Mouse (Mus musculus): ENCODE results near the gene Rgs9. TPM values are rescaled to one million over a fixed set of nuclear protein-coding genes. Genes with fewer than 3 reads are reported as not detected.

Gene Rgs9
- polyA plus RNA-seq, 1 experiment from 2014 or later, result 0.03 TPM

DNA sequence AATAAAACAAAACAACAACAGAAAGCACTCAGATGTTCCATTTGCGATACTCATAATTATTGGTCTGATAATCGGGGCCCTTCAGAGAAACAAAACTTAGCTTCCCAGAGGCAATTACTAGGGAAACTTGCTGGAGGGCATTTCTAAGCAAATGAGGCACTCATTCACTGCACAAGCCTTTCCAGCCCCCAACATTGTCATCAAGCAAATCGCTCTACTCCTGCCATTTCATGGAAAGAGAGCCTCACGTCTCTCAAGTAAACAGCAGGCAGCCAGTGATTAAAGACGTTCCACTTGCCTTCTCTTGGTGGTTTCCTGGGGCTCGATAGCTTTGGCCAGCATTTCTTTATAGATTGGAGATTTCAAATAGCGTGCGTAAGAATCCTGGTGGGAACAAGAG is 60.1 kb downstream of the Rgs9 start:
- Histone ChIP-seq H3K4me1 (replicated peaks) (no peaks in the 10 kb centered on the region), H3K27ac (replicated peaks) (no peak overlapping the region), H3K36me3 (replicated peaks) (no peaks in the 10 kb centered on the region), H3K9me3 (replicated peaks) (no peaks in the 10 kb centered on the region), H3K9ac (no peak overlapping the region), H3K4me2 (no peak overlapping the region), H3K4me3 (replicated peaks) (no peak overlapping the region), H3K27me3 (no peaks in the 10 kb centered on the region)
- 50% methylated on average over 8 of the region's 8 CpGs for WGBS (ENCODE audit: insufficient replicate concordance)
- no peak for ATAC-seq (ENCODE audit: insufficient read depth)

DNA sequence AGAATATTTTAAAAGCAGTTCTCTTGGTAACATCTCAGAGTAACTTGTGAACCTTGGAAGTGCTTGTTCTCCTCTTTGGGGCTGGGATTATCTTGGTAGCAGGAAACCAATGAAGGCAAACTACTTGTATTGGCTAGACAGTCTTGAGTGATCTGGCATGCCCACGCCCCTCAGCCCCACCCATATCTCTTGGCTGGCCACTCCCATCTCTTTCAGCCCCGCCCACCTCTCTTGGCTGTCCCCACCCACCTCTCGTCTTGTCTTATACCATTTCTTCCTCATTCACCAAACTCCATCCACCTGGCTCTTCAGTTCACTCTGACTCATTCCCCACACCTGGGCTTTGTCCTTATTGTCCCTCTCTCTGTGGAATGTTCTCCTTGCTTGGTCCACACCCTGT is 64.3 kb downstream of the Rgs9 start:
- Histone ChIP-seq H3K9ac (no peak overlapping the region), H3K27me3 (no peaks in the 10 kb centered on the region), H3K27ac (replicated peaks) (no peak overlapping the region), H3K36me3 (replicated peaks) (no peaks in the 10 kb centered on the region), H3K4me2 (no peak overlapping the region), H3K4me3 (replicated peaks) (no peak overlapping the region), H3K9me3 (replicated peaks) (no peaks in the 10 kb centered on the region), H3K4me1 (replicated peaks) (no peaks in the 10 kb centered on the region)
- whole genome bisulfite sequencing (ENCODE audit: insufficient replicate concordance), result 43% methylated on average over 3 of the region's 3 CpGs
- no peak for ATAC-seq (ENCODE audit: insufficient read depth)

DNA sequence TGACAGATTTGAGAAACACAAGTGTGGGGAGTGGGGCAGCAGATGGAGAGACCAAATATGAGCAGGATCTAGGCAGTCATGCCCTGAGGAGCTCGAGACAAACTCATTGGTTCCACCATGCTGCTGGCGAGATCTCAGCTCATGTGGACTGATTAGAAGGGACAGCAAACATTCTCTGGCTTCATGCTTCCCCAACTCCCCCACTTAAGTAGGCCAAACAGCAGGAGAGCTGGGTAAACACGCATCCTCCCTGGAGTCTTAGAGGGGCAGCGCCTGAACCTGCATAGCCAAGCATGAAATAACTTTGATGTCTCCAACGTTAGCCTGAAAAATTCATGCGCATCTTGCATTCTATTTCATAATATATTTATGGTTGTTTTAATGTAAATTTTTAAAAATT is 65.1 kb downstream of the Rgs9 start:
- Histone ChIP-seq H3K4me1 (replicated peaks) (no peaks in the 10 kb centered on the region), H3K4me2 (no peak overlapping the region), H3K9ac (no peak overlapping the region), H3K27me3 (no peaks in the 10 kb centered on the region), H3K36me3 (replicated peaks) (no peaks in the 10 kb centered on the region), H3K9me3 (replicated peaks) (no peaks in the 10 kb centered on the region), H3K4me3 (replicated peaks) (no peak overlapping the region), H3K27ac (replicated peaks) (no peak overlapping the region)
- ATAC-seq (ENCODE audit: insufficient read depth), result no peak
- 56% methylated on average over 6 of the region's 6 CpGs for WGBS (ENCODE audit: insufficient replicate concordance)

DNA sequence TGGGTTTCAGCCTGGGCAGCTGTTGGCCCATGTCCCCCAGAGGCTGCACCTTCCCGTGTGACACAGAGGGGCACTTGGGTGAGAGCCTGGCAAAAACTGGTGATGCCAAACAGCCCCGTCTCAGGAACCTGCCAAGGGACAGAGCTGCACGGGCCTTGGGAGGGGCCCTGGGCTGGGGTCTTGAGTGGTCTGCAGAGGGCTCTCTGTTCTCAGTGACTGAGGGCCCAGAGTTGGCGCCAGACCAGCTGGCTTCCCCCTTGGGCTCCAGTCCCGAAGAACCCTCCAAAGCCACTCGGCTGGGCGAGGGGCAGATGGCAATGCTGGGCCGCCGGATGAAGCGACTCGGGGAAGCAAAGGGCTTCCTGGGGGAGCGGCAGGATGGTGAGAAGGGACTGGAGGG is 70.8 kb downstream of the Rgs9 start:
- Histone ChIP-seq H3K4me2 (no peak overlapping the region), H3K4me1 (replicated peaks) (no peaks in the 10 kb centered on the region), H3K27ac (replicated peaks) (no peak overlapping the region), H3K9ac (no peak overlapping the region), H3K9me3 (replicated peaks) (no peaks in the 10 kb centered on the region), H3K27me3 (no peaks in the 10 kb centered on the region), H3K36me3 (replicated peaks) (no peaks in the 10 kb centered on the region), H3K4me3 (replicated peaks) (no peak overlapping the region)
- ATAC-seq (ENCODE audit: insufficient read depth), result no peak
- WGBS (ENCODE audit: insufficient replicate concordance), result 75% methylated on average over 12 of the region's 12 CpGs

GRCm38 (mm10) chr11:109221209-109222007 is 76.5 kb downstream of the Rgs9 start:
- WGBS (ENCODE audit: insufficient replicate concordance), result 37% methylated on average over 4 of the region's 4 CpGs
- no peak overlapping the region for H3K27ac ChIP-seq (replicated peaks)
- no peak overlapping the region for H3K4me2 ChIP-seq

GRCm38 (mm10) chr11:109218722-109219430 is 79.1 kb downstream of the Rgs9 start:
- H3K27ac ChIP-seq (replicated peaks), result no peak overlapping the region
- no peak for ATAC-seq (ENCODE audit: insufficient read depth)
- no peaks in the 10 kb centered on the region for H3K4me1 ChIP-seq (replicated peaks)
- no peaks in the 10 kb centered on the region for H3K27me3 ChIP-seq
- 46% methylated on average over 15 of the region's 15 CpGs for WGBS (ENCODE audit: insufficient replicate concordance)
- no peak overlapping the region for H3K4me2 ChIP-seq
- no peaks in the 10 kb centered on the region for H3K9me3 ChIP-seq (replicated peaks)
- no peak overlapping the region for H3K4me3 ChIP-seq (replicated peaks)
- no peak overlapping the region for H3K9ac ChIP-seq
- no peaks in the 10 kb centered on the region for H3K36me3 ChIP-seq (replicated peaks)

More at GRCm38 (mm10) chr11:109221209-109222007, 76.5 kb downstream of the Rgs9 start:
- H3K27me3 ChIP-seq, result no peaks in the 10 kb centered on the region
- no peaks in the 10 kb centered on the region for H3K36me3 ChIP-seq (replicated peaks)
- H3K9me3 ChIP-seq (replicated peaks), result no peaks in the 10 kb centered on the region
- H3K4me3 ChIP-seq (replicated peaks), result no peak overlapping the region
- H3K9ac ChIP-seq, result no peak overlapping the region
- ATAC-seq (ENCODE audit: insufficient read depth), result no peak
- H3K4me1 ChIP-seq (replicated peaks), result no peaks in the 10 kb centered on the region

DNA sequence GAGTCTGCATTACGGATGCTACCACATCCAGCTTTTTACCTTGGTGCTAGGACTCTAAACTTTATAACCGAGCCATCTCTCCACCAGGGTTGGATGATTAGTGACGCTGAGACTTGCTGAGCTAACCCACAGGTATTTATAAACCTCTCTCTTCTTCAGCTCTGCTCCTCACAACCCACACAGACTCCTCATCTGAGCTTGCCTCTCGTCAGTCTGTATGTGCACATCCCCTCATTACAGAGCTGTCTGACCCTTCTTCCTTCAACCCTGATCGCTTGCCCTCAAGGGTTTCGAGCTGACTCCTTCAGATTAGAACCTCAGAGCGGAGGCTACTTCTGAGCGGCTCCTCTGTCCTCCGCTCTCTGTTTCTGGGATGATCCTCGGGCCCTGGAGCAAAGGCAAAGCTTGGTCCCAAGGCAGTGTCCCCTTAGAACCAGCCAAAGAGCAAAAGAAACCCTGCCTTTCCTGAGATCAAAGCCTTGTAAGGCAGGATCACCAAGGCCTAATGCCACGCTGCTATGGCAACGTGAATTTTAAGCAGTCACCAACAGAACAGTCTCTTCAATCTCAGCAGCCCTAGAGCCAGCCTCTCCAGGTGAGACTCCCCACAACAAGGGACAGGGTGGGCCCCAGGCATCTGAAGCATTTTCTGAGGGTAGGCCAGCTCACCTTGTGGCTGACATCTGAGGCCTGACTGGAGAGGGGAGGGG is 79.9 kb downstream of the Rgs9 start:
- Histone ChIP-seq H3K27ac (replicated peaks) (no peak overlapping the region), H3K27me3 (no peaks in the 10 kb centered on the region), H3K4me1 (replicated peaks) (no peaks in the 10 kb centered on the region), H3K36me3 (replicated peaks) (no peaks in the 10 kb centered on the region), H3K9ac (no peak overlapping the region), H3K4me2 (no peak overlapping the region), H3K4me3 (replicated peaks) (no peak overlapping the region), H3K9me3 (replicated peaks) (no peaks in the 10 kb centered on the region)
- no peak for ATAC-seq (ENCODE audit: insufficient read depth)
- 49% methylated on average over 12 of the region's 12 CpGs for WGBS (ENCODE audit: insufficient replicate concordance)

DNA sequence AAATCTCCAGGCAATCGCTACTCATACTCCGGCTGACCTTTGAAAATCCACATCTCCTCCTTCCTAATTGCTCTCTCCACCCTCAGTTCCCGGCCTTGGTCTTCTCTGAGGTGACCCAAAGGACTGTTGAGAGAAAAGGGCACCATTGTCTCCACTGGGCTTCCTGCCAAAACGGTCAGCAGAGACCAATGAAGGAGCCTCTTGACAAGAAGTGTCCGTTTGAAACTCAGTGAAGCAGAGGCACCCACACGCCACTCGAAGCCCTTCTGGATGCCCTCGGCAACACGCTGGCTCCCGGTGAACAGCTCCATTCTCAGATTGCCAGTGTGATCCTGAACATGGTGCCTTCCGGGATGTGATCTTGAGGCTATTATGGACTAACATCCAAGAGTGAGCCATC is 87.2 kb downstream of the Rgs9 start:
- Histone ChIP-seq H3K27me3 (no peaks in the 10 kb centered on the region), H3K4me3 (replicated peaks) (no peak overlapping the region), H3K4me2 (no peak overlapping the region), H3K36me3 (replicated peaks) (no peaks in the 10 kb centered on the region), H3K9me3 (replicated peaks) (no peaks in the 10 kb centered on the region), H3K27ac (replicated peaks) (no peak overlapping the region), H3K4me1 (replicated peaks) (no peaks in the 10 kb centered on the region; the same call in 1 of the 2 replicates), H3K9ac (no peak overlapping the region)
- WGBS (ENCODE audit: insufficient replicate concordance), result 57% methylated on average over 11 of the region's 11 CpGs
- ATAC-seq (ENCODE audit: insufficient read depth), result no peak

- H3K36me3 ChIP-seq (replicated peaks), result no peaks in the 10 kb centered on the region
- WGBS (ENCODE audit: insufficient replicate concordance), result 65% methylated on average over 7 of the region's 7 CpGs
- H3K4me3 ChIP-seq (replicated peaks), result no peak overlapping the region
- H3K9me3 ChIP-seq (replicated peaks), result no peaks in the 10 kb centered on the region
- no peaks in the 10 kb centered on the region for H3K27me3 ChIP-seq
- H3K4me1 ChIP-seq (replicated peaks), result no peaks in the 10 kb centered on the region; the same call in 1 of the 2 replicates
- no peak for ATAC-seq (ENCODE audit: insufficient read depth)
- H3K27ac ChIP-seq (replicated peaks), result no peak overlapping the region
- no peak overlapping the region for H3K9ac ChIP-seq
- no peak overlapping the region for H3K4me2 ChIP-seq
Measured at GRCm38 (mm10) chr11:109210341-109210740, 87.6 kb downstream of the Rgs9 start.

DNA sequence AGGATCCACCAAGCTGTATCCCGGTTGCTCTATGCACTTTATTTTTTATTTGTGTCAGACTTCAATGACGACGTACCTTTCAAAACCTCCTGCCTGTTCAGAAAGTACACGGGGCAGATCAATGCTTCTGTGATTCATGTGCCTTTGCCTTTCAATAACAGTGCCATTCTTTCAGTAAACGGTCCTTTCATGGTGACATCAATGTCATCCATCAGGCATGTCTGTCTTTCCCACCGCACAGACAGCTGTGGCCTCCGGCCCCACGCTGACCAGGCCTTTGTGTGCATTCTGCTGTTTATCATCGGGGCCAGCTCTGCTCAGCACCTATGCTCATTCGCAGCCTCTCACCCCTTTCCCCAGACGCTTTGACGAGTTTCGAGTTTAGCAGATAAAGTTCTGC is 91.2 kb downstream of the Rgs9 start:
- H3K27ac ChIP-seq (replicated peaks), result no peak overlapping the region
- ATAC-seq (ENCODE audit: insufficient read depth), result no peak
- H3K27me3 ChIP-seq, result no peaks in the 10 kb centered on the region
- no peak overlapping the region for H3K4me3 ChIP-seq (replicated peaks)
- no peaks in the 10 kb centered on the region for H3K9me3 ChIP-seq (replicated peaks)
- no peak overlapping the region for H3K9ac ChIP-seq
- H3K4me2 ChIP-seq, result no peak overlapping the region
- no peaks in the 10 kb centered on the region; the same call in 1 of the 2 replicates for H3K4me1 ChIP-seq (replicated peaks)
- 37% methylated on average over 13 of the region's 13 CpGs for WGBS (ENCODE audit: insufficient replicate concordance)
- no peaks in the 10 kb centered on the region for H3K36me3 ChIP-seq (replicated peaks)

- WGBS (ENCODE audit: insufficient replicate concordance), result 57% methylated on average over 1 of the region's 1 CpGs
- H3K9me3 ChIP-seq (replicated peaks), result no peaks in the 10 kb centered on the region
- no peak overlapping the region for H3K4me2 ChIP-seq
- H3K36me3 ChIP-seq (replicated peaks), result no peaks in the 10 kb centered on the region
- H3K9ac ChIP-seq, result no peak overlapping the region
- H3K27me3 ChIP-seq, result no peaks in the 10 kb centered on the region
- no peak overlapping the region for H3K4me3 ChIP-seq (replicated peaks)
- ATAC-seq (ENCODE audit: insufficient read depth), result no peak
- H3K27ac ChIP-seq (replicated peaks), result no peak overlapping the region
- no peaks in the 10 kb centered on the region; the same call in 1 of the 2 replicates for H3K4me1 ChIP-seq (replicated peaks)
Measured at GRCm38 (mm10) chr11:109206028-109206427, 91.9 kb downstream of the Rgs9 start.
